Mouse (Mus musculus) megakaryocyte progenitor cell, adult 5-6 weeks (primary cell): ENCODE data around the gene Tmem121b. TPM values are rescaled to one million over a fixed set of nuclear protein-coding genes. Genes with fewer than 3 reads are reported as not detected.

ENCODE experiments used
- ATAC-seq: replicated peaks from 2 replicates; pipeline ENCODE4 v1.8.0; 2016; ENCODE audit warnings: mild to moderate bottlenecking, moderate TSS enrichment, inconsistent platforms; ENCODE audit not compliant: poor library complexity
- total RNA-seq, 2 experiments: library from RNA; stranded (forward) in 1 of 2; stranded (reverse) in 1 of 2; fragments of 157-497, 149-512 nt in 1 of 2; fragments of 200-1000 nt in 1 of 2; gene quantifications; 2 replicates each; pipeline versions ENCODE4 v1.2.3 to v1.2.4; 2015 to 2017

Tmem121b gene
- total RNA-seq, 2 experiments from 2014 or later, result 0.08 TPM; not detected in 1

DNA sequence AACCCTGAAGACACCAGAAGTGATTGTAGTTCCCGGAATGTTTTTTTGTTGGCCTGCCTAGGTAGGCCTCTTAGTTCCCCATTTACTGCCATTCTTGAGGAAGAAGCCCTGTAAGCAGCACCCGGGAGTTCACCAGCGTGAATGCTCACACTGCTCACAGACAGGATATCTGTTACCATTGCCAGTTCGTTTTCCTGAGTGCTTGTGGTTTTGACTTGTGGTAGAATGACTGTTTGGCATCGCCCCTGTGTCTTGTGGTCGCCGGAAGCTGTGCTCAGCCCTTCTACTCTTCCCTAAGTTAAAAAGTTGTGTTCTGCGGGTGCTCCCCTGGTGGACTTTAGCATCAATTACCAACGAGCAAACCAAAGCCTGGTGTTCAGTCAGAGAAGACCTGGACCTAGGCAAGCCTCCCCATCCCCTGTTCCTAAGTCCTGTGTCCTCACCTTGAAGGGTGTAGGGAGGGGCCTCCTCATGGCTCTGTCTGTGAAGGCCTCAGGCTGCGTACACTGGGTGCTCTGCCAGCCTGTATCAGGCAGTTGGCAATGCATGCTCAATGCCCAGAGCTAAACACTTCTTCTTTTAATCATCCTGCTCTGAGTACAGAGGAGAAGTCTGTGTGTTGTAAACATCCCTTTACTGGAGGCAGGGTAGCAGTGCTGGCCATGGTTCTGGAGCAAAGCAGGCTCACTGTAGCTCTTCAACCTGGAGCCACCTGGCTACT lies 26.8 kb downstream of the Tmem121b start:
- ATAC-seq, result peak; percentile 58

DNA sequence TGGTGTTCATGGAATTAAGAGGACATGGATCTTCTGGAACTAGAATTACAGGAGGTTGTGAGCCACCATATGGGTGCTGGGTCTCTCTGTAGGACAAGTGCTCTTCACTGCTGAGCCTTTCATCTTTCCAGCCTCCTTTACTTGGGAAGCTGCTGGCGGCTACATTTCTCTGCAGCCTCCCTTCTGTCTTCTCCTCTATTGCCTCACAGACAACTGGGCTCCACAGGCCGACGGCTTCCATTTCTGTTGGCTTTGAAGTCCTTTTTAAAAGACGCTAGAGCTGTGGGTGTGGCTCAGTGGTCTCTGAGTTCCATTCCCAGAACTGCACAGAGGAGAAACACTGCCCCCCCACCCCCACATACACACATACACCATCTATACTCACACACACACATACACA lies 28.2 kb downstream of the Tmem121b start:
- no peak for ATAC-seq

DNA sequence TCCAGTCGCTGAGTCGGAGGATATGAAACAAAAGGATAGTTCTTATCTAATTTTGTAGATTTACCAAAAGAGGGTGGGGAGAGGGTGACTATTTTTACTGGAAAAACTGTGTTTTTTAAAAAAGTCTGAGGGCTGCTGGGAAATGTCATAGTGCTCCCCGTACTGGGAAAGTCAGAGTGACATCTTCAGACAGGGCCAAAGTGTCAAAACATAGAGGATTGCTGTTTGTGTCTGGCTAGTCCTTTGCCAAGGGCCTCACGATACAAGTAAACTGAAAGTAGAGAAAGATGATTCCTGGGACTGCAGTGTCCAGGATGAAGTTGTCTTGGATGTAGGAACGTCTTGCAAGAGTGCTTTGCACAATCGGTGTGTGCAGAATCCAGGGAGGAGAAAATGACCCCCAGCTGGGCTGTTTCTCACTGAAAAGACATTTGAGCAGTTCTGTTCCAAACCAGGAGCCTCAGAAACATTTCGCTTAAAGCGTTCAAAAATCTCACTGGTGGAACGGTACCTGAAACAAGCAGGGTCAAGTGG lies 29.1 kb downstream of the Tmem121b start:
- no peak for ATAC-seq

DNA sequence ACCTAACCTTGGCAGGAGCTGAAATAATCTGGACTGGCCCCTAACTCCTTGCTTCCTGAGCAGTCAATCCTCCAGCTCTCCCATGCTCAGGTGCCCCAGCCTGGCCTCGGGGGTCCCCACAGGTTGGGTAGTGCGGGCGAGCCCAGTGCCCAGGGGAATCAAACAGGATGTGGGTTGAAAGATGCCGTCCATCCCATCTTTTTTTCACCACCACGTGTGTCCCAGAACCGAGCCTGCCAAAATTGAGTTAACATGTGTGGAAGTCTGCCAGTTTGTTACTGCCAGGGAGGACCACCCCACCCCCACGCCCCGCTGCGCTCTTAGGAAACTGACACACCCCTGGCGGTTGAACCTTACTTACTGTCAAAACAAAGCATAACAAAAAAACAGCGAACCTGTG lies 29.7 kb downstream of the Tmem121b start:
- ATAC-seq, result peak; percentile 43

DNA sequence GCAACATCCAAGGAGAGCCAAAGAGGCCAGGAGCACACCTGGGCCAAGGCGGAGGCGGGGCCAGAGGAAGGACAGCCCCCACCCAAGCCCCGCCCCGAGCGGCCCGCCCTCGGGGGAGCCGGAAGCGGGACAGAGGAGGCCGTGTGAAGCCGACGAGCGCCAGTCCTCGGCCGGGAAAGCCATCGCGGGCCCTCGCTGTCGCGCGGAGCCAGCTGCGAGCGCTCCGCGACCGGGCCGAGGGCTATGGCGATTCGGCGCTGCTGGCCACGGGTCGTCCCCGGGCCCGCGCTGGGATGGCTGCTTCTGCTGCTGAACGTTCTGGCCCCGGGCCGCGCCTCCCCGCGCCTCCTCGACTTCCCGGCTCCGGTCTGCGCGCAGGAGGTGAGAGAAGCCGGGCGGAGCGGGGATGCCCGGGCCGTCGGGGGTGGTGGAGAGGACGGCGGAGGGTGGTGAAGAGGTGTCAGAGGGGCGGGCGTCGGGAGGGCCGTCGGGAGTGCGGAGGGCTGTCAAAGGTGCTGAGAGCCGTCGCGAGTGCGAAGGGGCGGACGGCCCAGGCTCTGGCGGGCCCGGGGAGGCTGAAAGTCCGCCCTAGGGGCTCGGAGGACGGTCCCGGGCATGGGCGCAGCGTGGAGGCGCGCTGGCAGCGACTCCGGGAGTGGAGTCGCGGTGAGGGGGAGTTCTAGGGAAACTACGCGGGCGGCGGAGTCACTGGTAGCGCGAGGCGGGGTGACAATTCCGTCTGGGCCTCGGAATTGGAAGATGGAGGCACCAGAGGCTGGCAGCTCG lies 30.3 kb downstream of the Tmem121b start, which contains the start of gene Il17ra:
Il17ra (plus strand) TSS at position 162 of the 786 bp plus-strand sequence.
- ATAC-seq, result peak; percentile 50

DNA sequence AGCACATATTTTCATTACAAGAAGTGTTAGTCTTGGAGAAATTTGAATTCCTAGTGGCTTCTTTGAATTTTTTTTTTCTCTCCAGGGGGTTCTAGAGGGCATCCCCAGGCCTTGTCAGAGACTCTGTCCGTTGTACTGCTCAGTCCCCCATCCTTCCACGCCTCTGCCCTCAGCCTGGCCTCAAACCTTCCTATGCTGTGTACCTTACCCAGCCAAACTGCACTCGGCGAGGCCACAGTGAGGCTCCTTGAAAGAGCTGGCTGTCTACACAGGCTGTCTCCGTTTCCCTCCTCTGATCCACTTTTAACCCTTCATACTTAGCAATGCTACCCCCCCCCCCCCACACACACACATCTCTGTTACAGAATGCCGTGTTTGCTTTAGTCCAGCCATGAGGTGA lies 31.4 kb downstream of the Tmem121b start:
- ATAC-seq, result no peak

DNA sequence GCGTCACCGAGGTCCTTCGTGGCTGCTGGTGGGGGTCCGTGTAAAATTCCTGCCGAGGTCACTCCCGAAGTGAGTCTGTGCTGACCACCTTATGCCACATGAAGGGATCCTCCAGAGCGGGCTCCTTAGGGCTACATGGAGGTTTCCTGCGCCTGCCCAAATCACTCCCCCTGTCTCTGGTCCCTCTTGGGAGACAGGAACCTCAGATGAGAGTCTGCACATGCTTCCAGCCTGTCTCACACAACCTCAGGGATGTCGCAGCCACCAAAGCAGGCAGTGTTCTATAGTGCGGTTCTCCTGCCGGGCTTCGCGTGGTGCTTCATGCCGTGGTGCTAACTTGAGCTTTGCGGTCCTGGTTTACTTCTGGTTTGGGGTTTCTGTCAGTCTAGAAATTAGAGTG lies 32.4 kb downstream of the Tmem121b start:
- ATAC-seq, result no peak

DNA sequence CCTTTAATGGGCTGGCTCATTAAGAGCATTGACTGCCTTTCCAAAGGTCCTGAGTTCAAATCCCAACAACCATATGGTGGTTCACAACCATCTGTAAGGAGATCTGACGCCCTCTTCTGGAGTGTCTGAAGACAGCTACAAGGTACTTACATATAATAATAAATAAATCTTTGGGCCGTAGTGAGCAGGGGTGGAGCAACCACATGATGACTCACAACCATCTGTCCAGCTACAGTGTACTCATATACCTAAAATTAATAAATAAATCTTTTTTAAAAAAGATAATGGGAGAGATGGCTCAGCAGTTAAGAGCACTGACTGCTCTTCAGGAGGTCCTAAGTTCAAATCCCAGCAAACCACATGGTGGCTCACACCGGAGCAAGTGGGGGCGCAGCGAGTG lies 35.9 kb downstream of the Tmem121b start:
- ATAC-seq, result no peak

DNA sequence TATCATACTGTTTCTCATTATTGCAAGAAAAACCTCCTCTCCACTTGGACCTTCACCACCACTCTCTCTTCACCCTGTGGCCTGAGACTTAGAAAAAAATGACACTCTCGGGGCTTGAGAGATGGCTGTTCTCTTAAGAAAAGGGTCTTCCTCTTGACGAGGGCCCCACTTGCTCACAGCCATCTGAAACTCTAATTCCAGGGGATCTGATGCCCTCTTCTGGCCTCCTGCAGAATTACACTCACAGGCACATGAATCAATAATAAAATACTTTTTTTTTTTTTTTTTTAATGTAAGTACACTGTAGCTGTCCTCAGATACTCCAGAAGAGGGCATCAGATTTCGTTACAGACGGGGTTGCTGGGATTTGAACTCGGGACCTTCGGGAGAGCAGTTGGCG lies 36.5 kb downstream of the Tmem121b start:
- ATAC-seq, result no peak; the same call in 1 of the 2 replicates

DNA sequence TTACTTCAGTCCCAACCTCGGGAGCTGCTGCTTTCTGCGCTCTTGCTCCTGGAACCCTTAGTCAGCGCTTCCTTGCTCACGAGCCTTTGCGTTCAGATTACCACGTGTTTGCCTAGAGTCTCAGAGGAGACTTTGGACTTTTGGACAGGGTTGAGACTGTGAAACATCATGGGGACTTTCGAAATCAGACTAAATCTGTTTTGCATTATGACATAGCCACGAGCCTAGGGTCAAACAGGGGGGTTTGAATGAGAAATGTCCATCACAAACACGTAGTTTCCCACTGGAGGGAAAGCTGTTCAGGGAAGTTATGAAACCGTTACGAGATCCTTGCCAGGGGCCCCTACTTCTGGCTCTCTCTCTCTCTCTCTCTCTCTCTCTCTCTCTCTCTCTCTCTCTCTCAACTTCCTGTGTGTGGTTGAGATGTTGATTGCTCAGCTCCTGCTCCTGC lies 39.0 kb downstream of the Tmem121b start:
- peak; percentile 23 for ATAC-seq

DNA sequence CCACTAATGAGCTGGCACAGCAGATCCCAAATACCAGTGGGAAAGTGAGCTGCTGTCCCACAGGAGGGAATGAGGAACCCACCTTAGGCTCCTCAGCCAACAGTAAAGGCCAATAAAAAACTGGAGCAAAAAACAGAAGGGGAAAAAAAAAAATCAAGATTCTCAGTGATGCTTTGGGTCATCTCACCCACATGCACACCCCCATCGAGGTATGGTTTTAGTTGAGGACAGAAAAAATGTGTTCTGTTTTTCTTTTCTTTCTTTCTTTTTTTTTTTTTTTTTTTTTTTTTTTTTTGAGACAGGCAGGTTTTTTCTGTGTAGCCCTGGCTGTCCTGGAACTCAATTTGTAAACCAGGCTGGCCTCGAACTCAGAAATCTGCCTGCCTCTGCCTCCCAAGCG lies 40.1 kb downstream of the Tmem121b start:
- no peak for ATAC-seq

DNA sequence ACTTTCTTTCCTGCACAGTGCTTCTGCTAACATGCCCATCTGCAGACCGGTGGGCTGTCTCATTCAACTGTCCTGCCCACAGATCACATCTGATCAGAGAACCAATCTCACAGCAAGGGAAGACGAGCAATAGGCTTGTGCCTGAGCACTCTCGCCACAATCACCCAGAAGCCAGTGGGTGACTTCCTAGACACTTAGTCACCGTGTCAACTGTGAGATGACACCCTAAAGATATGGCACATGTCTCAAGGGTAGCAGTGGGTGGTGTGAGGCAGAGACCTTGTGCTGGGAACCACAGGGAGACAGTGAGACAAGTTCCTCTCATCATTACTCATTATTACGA lies 40.5 kb downstream of the Tmem121b start:
- peak; percentile 57 for ATAC-seq

DNA sequence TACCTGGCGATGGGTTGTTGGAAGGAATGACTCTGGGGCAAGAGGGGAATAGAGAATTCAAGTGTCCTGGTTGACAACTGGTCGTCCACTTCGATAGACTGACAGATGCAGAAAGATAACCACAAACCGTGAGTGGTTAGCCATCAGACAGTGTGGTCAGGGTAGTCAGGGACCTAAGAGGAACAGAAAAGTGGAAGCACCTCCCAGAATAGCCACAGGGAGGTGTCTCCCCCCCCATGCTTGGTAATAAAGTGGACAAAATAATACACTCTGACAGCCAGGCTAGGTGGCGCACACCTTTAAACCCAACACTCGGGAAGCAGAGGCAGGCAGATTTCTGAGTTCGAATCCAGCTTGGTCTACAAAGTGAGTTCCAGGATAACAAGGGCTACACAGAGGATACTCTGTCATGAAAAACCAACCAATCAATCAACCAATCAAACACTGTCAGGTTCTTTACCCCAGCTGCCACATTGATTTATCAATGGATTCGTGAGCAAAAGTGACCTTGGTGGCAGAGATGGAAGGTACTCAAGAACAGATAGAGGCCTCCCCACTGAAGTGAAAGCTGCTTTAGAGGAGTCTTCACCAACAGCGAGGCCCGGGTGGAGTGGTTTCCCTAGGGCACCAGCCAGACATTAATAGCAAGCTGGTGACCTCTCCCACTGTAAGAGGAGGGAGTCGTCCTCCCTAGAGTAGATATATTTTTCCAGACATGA lies 41.1 kb downstream of the Tmem121b start:
- ATAC-seq, result peak; percentile 62

DNA sequence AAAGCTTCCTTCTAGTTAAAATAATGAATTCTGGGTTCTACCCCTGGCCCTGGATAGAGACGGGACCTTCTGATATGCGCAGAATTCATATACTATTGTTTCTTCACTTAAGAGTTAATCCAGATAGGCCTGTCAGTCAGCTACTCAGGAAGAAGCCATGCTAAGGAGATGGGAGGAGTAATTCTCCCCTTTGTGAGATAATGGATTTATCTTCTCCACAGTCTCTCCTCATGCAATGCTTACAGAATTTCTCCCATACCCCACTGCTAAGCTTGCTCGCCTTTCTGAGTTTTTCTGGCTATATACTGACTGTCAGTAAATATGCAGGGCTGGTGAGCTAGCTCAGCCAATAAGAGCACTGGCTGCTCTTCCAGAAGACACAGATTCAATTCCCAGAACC lies 43.4 kb downstream of the Tmem121b start:
- ATAC-seq, result no peak

DNA sequence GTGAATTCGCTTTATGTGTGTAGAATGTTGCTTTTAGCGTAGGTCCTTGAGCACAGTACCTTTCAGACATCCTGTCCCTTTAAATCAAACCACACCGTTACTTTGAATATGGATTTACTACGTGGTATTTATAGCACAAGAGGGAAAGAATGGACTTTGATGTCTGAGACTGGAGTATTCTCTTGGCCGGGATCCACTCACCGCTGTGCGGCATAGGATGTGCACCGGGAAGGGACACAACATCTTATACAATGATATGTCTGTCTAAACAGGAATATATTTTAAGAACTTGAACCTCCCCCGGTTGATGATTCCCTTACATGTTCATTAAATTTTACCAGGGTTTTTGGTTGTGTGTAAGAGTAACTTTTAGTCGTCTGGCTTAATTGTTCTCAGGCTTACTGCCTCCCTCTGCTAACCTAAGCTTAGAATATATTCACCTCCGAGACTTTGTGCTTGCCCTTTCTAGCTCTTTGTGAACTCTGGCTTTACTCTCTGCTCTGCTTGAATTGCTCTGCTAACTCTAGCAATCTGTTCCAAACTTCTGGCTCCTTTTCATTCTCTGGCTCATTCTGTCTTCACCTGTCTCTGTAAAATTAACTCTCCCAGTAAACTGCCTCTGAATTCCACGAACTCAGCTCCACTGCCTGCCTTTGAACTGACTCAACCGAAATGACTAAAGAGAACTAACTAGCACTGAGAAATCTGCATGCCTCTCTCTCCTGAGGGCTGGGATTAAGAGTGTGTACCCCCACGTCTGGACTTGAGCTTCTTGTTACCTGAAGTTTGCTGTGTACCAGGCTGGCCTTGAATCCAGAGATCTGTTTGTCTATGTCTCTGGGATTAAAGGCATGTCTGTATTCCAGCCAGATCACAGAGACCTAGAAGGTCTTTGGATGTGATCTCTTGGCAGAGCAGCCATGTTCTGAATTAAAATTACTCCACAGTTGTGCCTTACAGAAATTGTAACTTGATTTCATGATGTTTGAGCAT lies 49.9 kb downstream of the Tmem121b start:
- ATAC-seq, result no peak

DNA sequence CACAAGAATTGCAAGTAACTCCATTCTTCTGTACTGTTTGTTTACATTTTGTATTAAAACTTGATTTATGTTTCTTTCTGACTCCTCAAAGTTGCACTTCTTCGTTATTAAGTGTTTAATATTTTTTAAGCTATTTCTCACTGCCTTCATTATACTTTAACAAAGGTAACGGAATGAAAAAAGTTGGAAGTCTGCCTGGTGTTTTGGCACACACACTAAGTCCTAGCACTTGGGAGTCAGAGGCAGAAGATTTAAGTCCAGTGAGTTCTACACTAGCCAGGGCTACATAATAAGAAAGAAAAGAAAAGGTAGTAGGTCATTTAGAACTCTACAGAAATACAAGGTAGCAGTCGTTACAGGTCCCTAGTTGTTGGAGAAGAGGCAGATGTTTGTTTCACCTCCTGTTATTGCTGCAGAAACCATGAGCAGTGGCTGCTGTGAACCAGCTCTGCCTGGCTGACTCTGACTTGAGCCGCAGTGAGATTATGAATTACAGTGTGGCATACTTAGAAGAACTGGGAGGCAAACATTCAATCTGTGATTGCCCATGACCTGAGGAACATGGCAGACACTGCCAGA lies 51.3 kb downstream of the Tmem121b start:
- no peak for ATAC-seq
